Mouse (Mus musculus) T-helper 1 cell (primary cell): ENCODE measurements at regions not wholly inside any gene's neighbourhood (a gene's known extent, or its start where the extent isn't known, plus 50 kb on each side); places are given as distances from the start of the nearest gene placed in this dataset.

Experiments
- in situ Hi-C: fragments of 300-600 bp; cut with MboI, MseI; formaldehyde crosslinking; loops from one replicate; pipeline ENCODE4 v1.15.1; 2025; ENCODE audit warnings: high pct_unique_total_duplicates

- in situ Hi-C loops: no loop called here
These were observed 232.9 kb downstream of the Rplp1 start for GRCm38 (mm10) chr9:61681406-61681805.

- in situ Hi-C loops: no loop called here
These were observed 233.4 kb downstream of the Rplp1 start for GRCm38 (mm10) chr9:61680911-61681311.

DNA sequence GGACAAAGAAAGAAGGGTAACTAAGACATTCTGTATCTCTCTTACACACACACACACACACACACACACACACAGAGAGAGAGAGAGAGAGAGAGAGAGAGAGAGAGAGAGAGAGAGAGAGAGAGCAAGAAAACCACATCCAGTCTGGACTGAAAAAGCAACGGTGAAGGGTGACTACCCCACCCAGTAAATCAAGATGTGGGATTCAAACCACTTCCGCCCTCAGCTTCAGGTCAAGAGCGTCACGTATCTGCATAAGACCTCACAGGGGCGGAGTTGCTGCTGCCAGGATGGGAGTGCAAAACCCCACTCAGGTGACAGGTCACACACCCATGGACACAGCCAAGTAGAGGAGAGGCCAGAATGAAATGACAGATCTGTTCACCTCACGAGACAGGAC is 234.7 kb downstream of the Rplp1 start:
- in situ Hi-C loops: no loop called here

- in situ Hi-C loops: no loop called here
These were observed 236.7 kb downstream of the Rplp1 start for GRCm38 (mm10) chr9:61677603-61678002.

- in situ Hi-C loops: no loop called here
These were observed 237.3 kb downstream of the Rplp1 start for GRCm38 (mm10) chr9:61677037-61677436.

DNA sequence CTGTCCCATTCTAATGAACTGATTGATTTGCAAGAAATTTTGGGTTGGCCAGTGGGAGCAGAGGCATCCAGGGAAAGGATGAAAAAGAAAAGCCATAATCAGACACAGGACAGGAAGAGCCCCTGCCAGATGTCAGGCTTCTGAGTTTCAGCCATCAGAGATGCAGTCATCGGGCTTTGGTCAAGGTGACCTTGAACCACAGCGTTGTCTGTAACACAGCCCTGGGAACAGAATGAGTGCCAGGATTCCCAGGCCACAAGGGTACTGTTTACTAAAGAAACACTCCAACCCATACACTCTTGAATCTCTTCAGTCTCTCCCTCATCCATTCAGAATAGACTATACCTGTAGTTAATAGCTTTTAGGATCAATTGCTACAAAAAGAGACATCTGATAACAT is 239.0 kb downstream of the Rplp1 start:
- in situ Hi-C loops: no loop called here

DNA sequence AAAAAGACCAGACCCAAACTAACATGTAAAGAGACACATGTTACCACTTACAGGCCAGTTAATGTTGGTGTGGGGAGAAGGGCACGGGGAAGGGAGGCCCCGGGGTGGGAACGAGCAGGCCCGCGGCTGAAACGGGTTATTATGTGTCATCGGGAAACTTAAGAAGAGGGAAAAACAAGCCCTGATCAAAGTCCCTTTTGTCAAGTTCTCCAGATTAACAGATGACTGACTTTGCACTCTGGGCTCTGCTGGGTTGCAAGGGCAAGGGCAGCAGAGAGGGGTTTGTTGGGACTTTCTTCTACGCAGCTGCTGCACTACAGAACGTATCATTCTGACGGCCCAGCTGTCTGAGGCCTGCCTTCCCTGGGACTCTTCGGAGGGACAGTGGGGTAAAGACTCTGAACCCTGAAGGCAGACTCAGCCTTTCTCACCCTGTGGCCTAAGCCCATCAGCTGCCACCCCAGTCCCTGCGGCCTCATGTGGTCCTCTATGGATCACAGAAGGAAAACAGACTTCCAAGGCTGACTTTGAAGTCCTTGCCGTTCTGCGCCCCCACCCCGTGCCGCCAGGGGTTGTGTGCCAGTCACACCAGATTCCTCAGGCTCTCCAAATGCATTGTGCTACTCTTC is 240.7 kb downstream of the Rplp1 start:
- in situ Hi-C loops: no loop called here

GRCm38 (mm10) chr9:61670986-61671385 is 243.4 kb downstream of the Rplp1 start:
- in situ Hi-C loops: no loop called here

- in situ Hi-C loops: no loop called here
These were observed 244.4 kb downstream of the Rplp1 start for GRCm38 (mm10) chr9:61669729-61670520.

DNA sequence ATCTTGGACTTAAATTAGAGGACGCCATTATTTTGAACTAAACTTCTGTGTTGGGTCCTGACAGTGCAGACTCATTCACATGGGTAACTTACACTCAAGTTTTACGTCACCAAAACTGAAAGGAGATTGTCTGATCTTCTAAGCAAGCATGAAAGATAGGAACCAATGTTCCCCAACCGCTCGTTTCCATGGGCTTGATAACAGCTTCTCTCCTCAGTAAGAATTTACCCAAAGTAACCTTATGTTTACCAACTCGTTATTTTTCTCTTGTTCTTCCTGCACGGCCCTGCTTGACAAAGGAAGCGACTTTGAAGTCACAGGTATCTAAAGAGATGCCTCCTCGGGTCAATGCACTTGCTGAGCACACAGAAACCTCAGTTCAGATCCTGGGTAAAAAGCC is 245.6 kb downstream of the Rplp1 start:
- in situ Hi-C loops: no loop called here

DNA sequence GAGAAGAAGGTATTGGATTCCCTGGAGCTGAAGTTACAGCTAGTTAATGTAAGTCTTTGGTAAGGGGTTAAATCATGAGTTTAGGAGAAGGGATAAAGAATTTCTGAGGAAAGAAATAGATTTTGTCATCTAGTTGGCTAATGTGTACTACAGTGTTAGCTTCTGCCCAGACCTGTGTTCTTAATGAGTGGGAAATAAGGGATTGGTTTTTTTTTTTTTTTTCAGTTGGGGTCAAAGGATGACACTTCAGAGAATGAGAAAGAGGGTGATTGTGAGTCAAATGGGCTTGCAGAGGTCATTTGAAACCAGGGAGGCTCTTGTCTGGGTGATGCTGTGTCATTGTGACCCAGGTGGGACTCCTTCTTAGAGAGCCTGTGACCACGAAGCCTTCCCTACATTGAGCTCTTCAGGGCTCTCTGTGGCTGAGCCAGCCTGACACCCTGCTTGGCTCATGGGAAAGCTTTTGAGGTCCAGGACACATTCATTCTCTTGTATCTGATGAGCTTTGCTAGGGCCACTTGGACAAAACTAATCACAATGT is 246.1 kb downstream of the Rplp1 start:
- in situ Hi-C loops: no loop called here

DNA sequence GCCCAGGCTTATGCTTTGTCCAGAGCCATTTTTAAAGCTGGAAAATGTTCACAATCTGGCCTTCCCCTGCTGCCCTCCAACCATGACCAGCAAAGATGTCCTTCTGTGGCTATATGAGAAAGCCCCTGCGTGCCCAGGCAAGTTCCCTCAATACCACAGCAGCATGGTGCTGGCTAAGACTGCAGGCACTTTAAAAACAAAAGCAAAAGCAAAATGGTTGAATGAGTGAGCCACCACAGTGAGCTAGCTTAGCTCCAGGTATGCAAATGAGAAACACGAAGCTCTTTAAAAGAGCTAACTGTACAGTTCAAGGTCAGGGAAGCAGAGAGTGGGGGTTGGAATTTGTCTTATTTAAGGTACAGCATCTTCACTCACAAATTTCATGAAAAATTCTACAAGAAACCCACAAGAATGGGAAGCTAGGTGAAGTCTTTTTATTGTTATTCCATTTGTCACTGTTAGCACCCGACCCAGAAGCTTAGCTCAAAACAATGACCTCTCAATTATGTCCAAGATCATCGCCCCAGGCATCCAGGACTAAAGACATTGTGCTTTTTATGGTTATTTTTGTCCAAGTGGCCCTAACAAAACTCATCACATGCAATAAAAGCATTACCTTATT is 246.8 kb downstream of the Rplp1 start:
- in situ Hi-C loops: no loop called here

GRCm38 (mm10) chr9:61666761-61667332 is 247.5 kb downstream of the Rplp1 start:
- in situ Hi-C loops: no loop called here

DNA sequence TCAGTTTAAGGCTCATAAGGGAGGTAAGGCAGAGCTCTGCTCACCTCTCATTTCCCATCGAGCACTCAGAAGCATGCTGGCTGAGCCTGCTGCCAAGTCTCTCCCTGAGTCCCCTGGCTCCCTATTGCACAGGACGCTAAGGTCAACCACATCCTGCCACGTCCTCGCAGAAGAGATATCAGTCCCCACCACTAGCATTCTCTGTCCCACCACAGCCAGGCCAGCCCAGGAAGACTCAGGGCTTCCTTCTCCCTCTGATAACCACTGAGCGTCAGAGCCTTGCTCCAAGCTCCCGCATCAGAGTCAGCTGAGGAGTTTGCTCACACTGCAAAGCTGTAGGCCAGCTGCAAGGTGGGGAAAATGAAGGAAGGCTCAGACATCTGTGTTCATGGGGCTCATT is 248.2 kb downstream of the Rplp1 start:
- in situ Hi-C loops: no loop called here

DNA sequence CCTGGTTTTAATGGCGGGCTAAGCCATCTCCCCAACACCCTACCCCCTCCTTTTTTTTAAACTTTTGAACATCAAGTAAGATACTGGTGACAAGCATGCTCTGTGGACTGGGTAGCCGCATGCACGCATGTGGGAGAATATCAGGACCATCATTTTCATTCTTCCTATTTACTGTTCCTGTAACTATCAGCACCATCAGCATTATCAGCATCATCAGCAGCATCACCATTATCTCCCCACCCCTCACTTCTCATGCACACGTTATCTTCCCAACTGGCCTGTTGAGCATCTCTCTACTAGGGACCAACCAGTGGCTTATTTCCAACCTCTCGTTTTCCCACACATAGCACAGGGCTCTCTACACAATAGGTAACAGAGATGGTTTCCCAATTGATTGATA is 249.1 kb downstream of the Rplp1 start:
- in situ Hi-C loops: no loop called here

GRCm38 (mm10) chr9:61664000-61664622 is 250.2 kb downstream of the Rplp1 start:
- in situ Hi-C loops: no loop called here

DNA sequence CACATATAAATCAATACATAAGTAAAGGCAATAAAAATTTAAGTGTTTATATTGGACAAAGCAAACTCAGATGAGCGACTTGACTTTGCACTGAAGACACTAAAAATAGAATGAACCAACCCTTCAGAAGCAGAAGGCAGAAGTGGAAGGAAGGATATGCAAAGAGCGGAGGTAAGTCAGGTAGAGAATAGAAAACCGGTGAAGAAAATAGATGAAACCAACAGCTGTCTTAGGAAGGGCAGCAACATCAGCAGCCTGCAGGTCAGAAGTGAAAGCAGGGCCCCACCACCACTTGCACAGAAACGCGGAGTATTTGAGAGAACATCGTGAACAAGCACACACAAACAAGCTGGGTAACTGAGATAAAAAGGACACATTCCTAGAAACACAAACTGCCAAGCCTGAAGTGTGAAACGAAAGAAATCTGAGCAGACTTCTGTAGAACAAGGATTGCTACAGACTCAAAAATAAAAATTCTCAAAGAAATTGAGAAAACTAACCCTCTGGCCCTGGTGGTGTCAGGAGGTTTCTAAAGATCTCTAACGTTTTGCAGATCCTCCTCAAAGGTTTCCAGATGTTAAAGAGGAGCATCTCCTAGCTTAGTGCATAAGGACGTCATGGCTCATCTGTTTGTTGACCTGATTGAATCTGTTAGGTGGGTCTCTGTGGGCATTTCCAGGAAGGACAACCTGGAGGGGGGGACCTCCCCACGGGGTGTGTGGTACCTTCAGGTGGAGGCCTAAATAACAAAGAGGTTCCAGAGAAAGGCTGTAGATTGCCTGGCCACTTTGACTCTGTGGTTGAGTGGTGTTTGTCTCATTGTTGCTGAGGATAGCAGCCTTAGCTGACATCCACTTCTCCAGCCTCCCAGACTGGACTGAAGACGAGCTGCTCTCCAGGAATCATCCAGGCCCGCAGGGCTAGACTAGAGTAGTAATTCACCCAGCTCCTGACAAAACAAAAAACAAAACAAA is 252.0 kb downstream of the Rplp1 start:
- in situ Hi-C loops: no loop called here

DNA sequence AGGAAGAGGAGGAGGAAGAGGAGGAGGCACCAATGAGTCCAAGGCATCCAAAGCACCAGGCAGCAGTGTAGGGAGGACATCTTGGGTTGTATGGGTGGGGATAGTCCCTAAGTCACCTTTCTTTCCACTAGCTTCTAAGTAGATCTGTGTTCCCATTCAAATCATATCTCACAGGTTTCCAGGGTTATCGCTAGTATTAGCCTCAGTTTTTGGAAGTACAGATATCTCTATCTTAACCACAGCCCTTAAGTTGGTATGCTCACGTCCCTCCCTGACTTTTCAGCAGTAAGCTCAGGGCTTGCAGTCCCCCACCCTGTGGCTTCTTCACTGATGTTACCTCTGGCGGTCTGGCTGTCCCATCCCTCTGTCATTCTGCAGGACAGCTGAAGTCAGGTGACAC is 254.2 kb downstream of the Rplp1 start:
- in situ Hi-C loops: no loop called here

GRCm38 (mm10) chr9:61657996-61658395 is 256.3 kb downstream of the Rplp1 start:
- in situ Hi-C loops: no loop called here

- in situ Hi-C loops: no loop called here
These were observed 258.8 kb downstream of the Rplp1 start for GRCm38 (mm10) chr9:61655433-61655981.
